Mouse (Mus musculus) ES-E14 (cell line): ENCODE measurements around the gene Ero1lb. TPM values are rescaled to one million over a fixed set of nuclear protein-coding genes. Genes with fewer than 3 reads are reported as not detected.

Experiments used
- DNase-seq: peaks from one replicate; pipeline ENCODE4 v3.0.0-alpha.2; 2013; ENCODE audit warnings: low read depth, low spot score
- H3K27ac ChIP-seq: 2 replicates; pipeline ENCODE4 v1.5.1; 2012; ENCODE audit warnings: low read depth, mild to moderate bottlenecking, low read length, moderate library complexity, mixed read lengths; ENCODE audit not compliant: poor library complexity, insufficient read depth, severe bottlenecking
- H3K36me3 ChIP-seq: 2 replicates; pipeline ENCODE4 v1.6.1; 2012; ENCODE audit warnings: mild to moderate bottlenecking, low read length, moderate library complexity, mixed read lengths; ENCODE audit not compliant: control insufficient read depth, poor library complexity, insufficient read depth, severe bottlenecking
- H3K4me1 ChIP-seq, 2 experiments: fragments of 150-350 bp in 1 of 2; sonication (generic) in 1 of 2; 2 replicates each; pipeline ENCODE4 v1.6.1; 2012; ENCODE audit warnings: low read length in 2 of 2, mild to moderate bottlenecking in 1 of 2, mixed read lengths in 1 of 2; ENCODE audit not compliant: control insufficient read depth in 2 of 2, insufficient read depth in 2 of 2, poor library complexity in 1 of 2
- H3K4me3 ChIP-seq, 2 experiments: fragments of 150-350 bp in 1 of 2; sonication (generic) in 1 of 2; 2 replicates each; pipeline ENCODE4 v1.5.1; 2012; ENCODE audit warnings: low read length in 2 of 2, low read depth in 1 of 2, mild to moderate bottlenecking in 1 of 2, mixed read lengths in 1 of 2; ENCODE audit not compliant: insufficient read depth in 1 of 2, poor library complexity in 1 of 2, severe bottlenecking in 1 of 2
- H3K9ac ChIP-seq: 2 replicates; pipeline ENCODE4 v1.6.1; 2012; ENCODE audit warnings: low read depth, mild to moderate bottlenecking, low read length, mixed read lengths; ENCODE audit not compliant: poor library complexity, insufficient read depth, severe bottlenecking
- H3K9me3 ChIP-seq: fragments of 150-350 bp; sonication (generic); 2 replicates; pipeline ENCODE4 v1.6.1; 2012; ENCODE audit warnings: low read depth, mild to moderate bottlenecking, low read length; ENCODE audit not compliant: control insufficient read depth, insufficient read depth
- CHD2 ChIP-seq: IDR thresholded peaks from 2 replicates; pipeline ENCODE4 v1.6.1; 2014; ENCODE audit warnings: mild to moderate bottlenecking, low read depth, low read length, inconsistent platforms
- HCFC1 ChIP-seq: IDR thresholded peaks from 2 replicates; pipeline ENCODE4 v1.6.1; 2012; ENCODE audit warnings: low read length, inconsistent platforms, borderline replicate concordance; ENCODE audit not compliant: insufficient read depth
- MAFK ChIP-seq: IDR thresholded peaks from 2 replicates; pipeline ENCODE4 v1.6.1; 2014; ENCODE audit warnings: mild to moderate bottlenecking, low read depth, low read length, inconsistent platforms; ENCODE audit not compliant: insufficient read depth
- ZC3H11A ChIP-seq: IDR thresholded peaks from 2 replicates; pipeline ENCODE4 v1.6.1; 2012; ENCODE audit warnings: low read depth, mild to moderate bottlenecking, inconsistent platforms, low read length, borderline replicate concordance
- ZNF384 ChIP-seq: IDR thresholded peaks from 2 replicates; pipeline ENCODE4 v1.6.1; 2012; ENCODE audit warnings: low read depth, low read length, inconsistent platforms
- in situ Hi-C, 2 experiments: fragments of 600-800 bp; cut with MboI; formaldehyde crosslinking; loops; one replicate each; pipeline ENCODE4 v1.15.1; 2025; ENCODE audit warnings: low sequenced_read_pairs in 2 of 2, inconsistent platforms in 1 of 2; ENCODE audit not compliant: unreplicated experiment in 2 of 2
- total RNA-seq: library from RNA; depleted of rRNA; stranded (reverse); fragments of 300-350 nt; gene quantifications from 2 replicates; pipeline ENCODE4 v1.2.3, GENCODE M21; 2012

Ero1lb gene
- total RNA-seq, 1 experiment = 3.7 TPM

GRCm38 (mm10) chr13:12542006-12542981 is 23.4 kb upstream of the Ero1lb start:
- DNase-seq = peak; percentile 71
- Histone ChIP-seq H3K9ac (no peak overlapping the region), H3K4me1 (peaks cover 0 to 3% of the 10 kb centered on the region in 2 experiments; a peak in 1 of 4 replicates), H3K36me3 (no peaks in the 10 kb centered on the region), H3K27ac (no peak overlapping the region), H3K4me3 (no peak overlapping the region), H3K9me3 (no peaks in the 10 kb centered on the region)
- TF ChIP-seq HCFC1 = no peak
- no peak for TF ChIP-seq ZNF384
- TF ChIP-seq ZC3H11A = no peak
- 0 out of 2 replicates have a peak, but pooled peaks have one; percentile 9 for TF ChIP-seq MAFK
- no peak for TF ChIP-seq CHD2
- in situ Hi-C loops = no loop called here

- in situ Hi-C loops = no loop called here
- no peaks in the 10 kb centered on the region for H3K9me3 ChIP-seq
- no peak overlapping the region for H3K27ac ChIP-seq
- H3K9ac ChIP-seq = no peak overlapping the region
- no peak for TF ChIP-seq HCFC1
- no peak for TF ChIP-seq ZNF384
- TF ChIP-seq CHD2 = no peak
- TF ChIP-seq MAFK = no peak
- TF ChIP-seq ZC3H11A = no peak
- peaks cover 0 to 3% of the 10 kb centered on the region in 2 experiments; a peak in 1 of 4 replicates for H3K4me1 ChIP-seq
- no peaks in the 10 kb centered on the region for H3K36me3 ChIP-seq
- no peak overlapping the region for H3K4me3 ChIP-seq
- DNase-seq = no peak
These were observed 22.4 kb upstream of the Ero1lb start for GRCm38 (mm10) chr13:12543246-12543645.

GRCm38 (mm10) chr13:12543880-12544568 is 21.6 kb upstream of the Ero1lb start:
- Histone ChIP-seq H3K27ac (no peak overlapping the region), H3K4me3 (no peak overlapping the region), H3K9ac (no peak overlapping the region), H3K36me3 (no peaks in the 10 kb centered on the region), H3K9me3 (no peaks in the 10 kb centered on the region), H3K4me1 (peaks cover 0 to 3% of the 10 kb centered on the region in 2 experiments; a peak in 1 of 4 replicates)
- no peak for DNase-seq
- in situ Hi-C loops = no loop called here
- TF ChIP-seq ZC3H11A = no peak
- no peak for TF ChIP-seq ZNF384
- no peak for TF ChIP-seq MAFK
- no peak for TF ChIP-seq CHD2
- TF ChIP-seq HCFC1 = no peak

DNA sequence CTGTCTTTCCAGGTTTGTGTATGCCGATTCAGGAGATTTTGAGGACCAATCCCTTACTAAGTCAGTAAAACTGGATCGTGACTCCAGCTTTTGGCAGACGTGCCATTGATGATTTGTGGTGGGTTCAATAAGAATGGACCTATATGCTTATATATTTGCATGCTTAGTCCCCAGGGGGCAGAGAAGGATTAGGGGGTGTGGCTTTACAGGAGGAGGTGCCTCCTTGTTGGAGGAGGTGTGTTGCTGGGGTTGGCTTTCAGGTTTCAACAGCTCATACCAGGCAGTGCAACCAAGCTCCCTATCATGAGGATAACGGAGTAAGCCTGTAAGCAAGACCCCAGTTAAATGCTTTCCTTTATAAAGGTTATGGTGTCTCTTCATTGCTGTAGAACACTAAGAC is 11.5 kb upstream of the Ero1lb start:
- H3K27ac ChIP-seq = no peak overlapping the region
- H3K4me3 ChIP-seq = no peak overlapping the region
- H3K36me3 ChIP-seq = no peaks in the 10 kb centered on the region
- in situ Hi-C loops = no loop called here
- no peak overlapping the region for H3K9ac ChIP-seq
- TF ChIP-seq ZC3H11A = no peak
- TF ChIP-seq HCFC1 = no peak
- TF ChIP-seq MAFK = no peak
- TF ChIP-seq ZNF384 = no peak
- TF ChIP-seq CHD2 = no peak
- DNase-seq = no peak
- no peaks in the 10 kb centered on the region; a peak in 1 of 4 replicates for H3K4me1 ChIP-seq
- H3K9me3 ChIP-seq = no peaks in the 10 kb centered on the region
